Mouse (Mus musculus) lung, embryonic 16.5 days (tissue): ENCODE results near the gene Irf4. TPM values are rescaled to one million over a fixed set of nuclear protein-coding genes. Genes with fewer than 3 reads are reported as not detected.

Source experiments
- ATAC-seq: fragments of 200-750 bp; cut with Nextera tagmentation; 2 replicates; pipeline ENCODE4 v1.8.0; 2017; ENCODE audit warnings: low read depth, mild to moderate bottlenecking, moderate library complexity
- H3K27ac ChIP-seq: fragments of 300-500 bp; sonication (generic); 2 replicates; pipeline ENCODE4 v1.5.1; 2014; ENCODE audit warnings: mild to moderate bottlenecking, control low read depth, low read length
- H3K27me3 ChIP-seq: fragments of 300-500 bp; sonication (generic); 2 replicates; pipeline ENCODE4 v1.6.1; 2014; ENCODE audit warnings: low read depth, low read length, mixed read lengths; ENCODE audit not compliant: control insufficient read depth, insufficient read depth
- H3K36me3 ChIP-seq: fragments of 300-500 bp; sonication (generic); 2 replicates; pipeline ENCODE4 v1.6.1; 2014; ENCODE audit warnings: low read length; ENCODE audit not compliant: control insufficient read depth, insufficient read depth
- H3K4me1 ChIP-seq: fragments of 300-500 bp; sonication (generic); replicated peaks from 2 replicates; pipeline ENCODE4 v1.6.1; 2014; ENCODE audit warnings: low read length, mixed read lengths; ENCODE audit not compliant: control insufficient read depth, insufficient read depth
- H3K4me2 ChIP-seq: fragments of 300-500 bp; sonication (generic); 2 replicates; pipeline ENCODE4 v1.6.1; 2014; ENCODE audit warnings: low read depth, low read length, control low read depth
- H3K4me3 ChIP-seq: fragments of 300-500 bp; sonication (generic); 2 replicates; pipeline ENCODE4 v1.5.1; 2014; ENCODE audit warnings: mild to moderate bottlenecking, low read length, control low read depth
- H3K9ac ChIP-seq: fragments of 300-500 bp; sonication (generic); 2 replicates; pipeline ENCODE4 v1.6.1; 2014; ENCODE audit warnings: low read length, control low read depth
- H3K9me3 ChIP-seq: fragments of 300-500 bp; sonication (generic); 2 replicates; pipeline ENCODE4 v1.6.1; 2016; ENCODE audit warnings: low read length; ENCODE audit not compliant: control insufficient read depth
- WGBS: fragments of 180-500 bp; shearing (Covaris S2); extraction: QIAGEN DNeasy Blood & Tissue Kit; methylation state at CpG from one replicate; pipeline ENCODE4 v1.1.7; 2014; 5-methylcytosine and 5-hydroxymethylcytosine counted together
- polyA plus RNA-seq: library from polyadenylated mRNA; unstranded; fragments of >200 nt; fragmentation: Nextera tagmentation; extraction: Ambion mirVana; gene quantifications from 2 replicates; pipeline ENCODE4 v1.2.1, GENCODE M21; 2015

Gene Irf4
- polyA plus RNA-seq, 1 experiment from 2014 or later: 0.10 TPM

GRCm38 (mm10) chr13:30795960-30796359 lies 46.9 kb downstream of the Irf4 start:
- WGBS: 74% methylated on average over 4 of the region's 4 CpGs
- ATAC-seq: no peak
- Histone ChIP-seq H3K9me3 (no peaks in the 10 kb centered on the region), H3K36me3 (no peaks in the 10 kb centered on the region), H3K27me3 (no peaks in the 10 kb centered on the region), H3K4me1 (no peaks in the 10 kb centered on the region), H3K4me3 (no peak overlapping the region), H3K27ac (no peak overlapping the region), H3K4me2 (no peak overlapping the region), H3K9ac (no peak overlapping the region)

DNA sequence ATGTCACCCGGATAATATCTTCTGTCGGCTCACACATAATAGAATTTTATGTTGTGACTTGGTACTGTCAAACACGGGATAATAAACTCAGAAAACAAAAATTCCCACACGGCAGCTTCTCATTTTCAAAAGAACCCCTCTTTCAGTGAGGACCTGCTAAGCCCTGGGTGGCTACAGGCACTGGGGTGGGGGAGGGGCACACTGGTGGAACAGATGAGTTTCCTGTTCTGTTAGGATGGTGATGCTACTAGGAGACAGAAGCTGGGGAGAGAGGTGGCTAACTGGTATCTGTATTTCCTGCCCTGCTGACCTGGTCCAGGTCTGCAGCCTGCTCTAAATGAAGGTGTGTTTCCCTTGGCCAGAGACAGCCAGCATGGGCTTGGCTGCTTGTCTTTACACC lies 52.9 kb downstream of the Irf4 start:
- Histone ChIP-seq H3K27ac (no peak overlapping the region), H3K36me3 (no peaks in the 10 kb centered on the region), H3K4me3 (no peak overlapping the region), H3K9ac (no peak overlapping the region), H3K4me1 (no peaks in the 10 kb centered on the region), H3K9me3 (no peaks in the 10 kb centered on the region), H3K27me3 (no peaks in the 10 kb centered on the region), H3K4me2 (no peak overlapping the region)
- WGBS: 67% methylated on average over 4 of the region's 4 CpGs
- ATAC-seq: no peak

DNA sequence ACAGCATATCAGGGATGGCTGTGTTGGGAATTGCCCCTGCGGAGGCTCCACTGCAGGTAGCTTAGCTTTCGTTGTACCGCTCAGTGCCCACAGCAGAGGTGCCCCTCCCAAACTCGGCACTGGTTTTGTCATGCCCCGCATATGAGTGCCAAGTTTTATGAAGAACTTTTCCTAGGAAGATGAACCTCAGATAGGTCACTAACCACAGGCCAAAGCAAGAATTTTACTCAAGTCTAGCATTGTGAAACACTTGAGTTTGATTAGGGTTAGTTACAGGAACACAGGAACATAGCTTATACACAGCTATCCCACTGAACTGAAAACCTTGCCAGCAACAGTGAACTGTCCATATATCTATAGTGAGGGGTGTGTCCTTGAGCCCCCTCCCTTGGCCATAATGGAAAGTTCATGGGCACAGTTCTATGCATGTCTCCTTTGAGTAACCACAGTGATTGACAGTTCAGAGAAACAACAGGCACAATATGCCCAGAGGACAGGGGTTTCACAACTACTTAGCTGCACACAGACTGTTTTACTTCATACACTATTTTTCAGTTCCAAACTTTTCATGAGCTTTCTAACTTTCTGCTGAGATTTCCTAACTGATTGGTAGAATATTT lies 53.4 kb downstream of the Irf4 start:
- H3K27me3 ChIP-seq: no peaks in the 10 kb centered on the region
- H3K9me3 ChIP-seq: no peaks in the 10 kb centered on the region
- H3K4me3 ChIP-seq: no peak overlapping the region
- H3K27ac ChIP-seq: no peak overlapping the region
- no peak overlapping the region for H3K9ac ChIP-seq
- 84% methylated on average over 5 of the region's 5 CpGs for WGBS
- no peaks in the 10 kb centered on the region for H3K36me3 ChIP-seq
- H3K4me1 ChIP-seq: no peaks in the 10 kb centered on the region
- H3K4me2 ChIP-seq: no peak overlapping the region
- ATAC-seq: no peak

GRCm38 (mm10) chr13:30809240-30809639 lies 60.2 kb downstream of the Irf4 start:
- Histone ChIP-seq H3K4me3 (no peak overlapping the region), H3K4me2 (no peak overlapping the region), H3K27ac (no peak overlapping the region), H3K9ac (no peak overlapping the region), H3K27me3 (no peaks in the 10 kb centered on the region), H3K4me1 (no peaks in the 10 kb centered on the region), H3K36me3 (peaks cover 2% of the 10 kb centered on the region; the same call in 1 of the 2 replicates), H3K9me3 (no peaks in the 10 kb centered on the region)
- WGBS: 89% methylated on average over 7 of the region's 7 CpGs
- no peak for ATAC-seq

DNA sequence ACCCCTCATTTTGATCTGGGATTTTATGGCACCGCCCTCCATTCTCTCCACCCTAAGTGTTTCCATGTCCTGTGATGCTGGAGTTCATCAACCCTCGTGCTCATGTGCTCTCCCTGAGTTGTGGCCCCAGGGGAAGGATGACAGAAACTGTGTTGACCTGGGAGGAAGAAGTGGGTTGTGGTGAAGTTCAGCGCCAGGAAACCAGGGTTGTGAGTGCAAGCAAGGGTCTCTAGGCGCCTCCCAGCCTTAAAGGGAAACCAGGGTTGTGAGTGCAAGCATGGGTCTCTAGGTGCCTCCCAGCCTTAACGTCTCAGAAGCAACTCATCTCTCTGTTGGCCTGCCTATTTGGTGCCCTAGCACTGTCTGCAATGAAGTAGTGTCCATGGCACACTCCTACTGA lies 64.4 kb downstream of the Irf4 start:
- H3K36me3 ChIP-seq: peaks cover 2% of the 10 kb centered on the region
- 86% methylated on average over 5 of the region's 5 CpGs for WGBS
- H3K27ac ChIP-seq: no peak overlapping the region
- ATAC-seq: no peak
- H3K9me3 ChIP-seq: no peaks in the 10 kb centered on the region
- no peak overlapping the region for H3K9ac ChIP-seq
- no peaks in the 10 kb centered on the region for H3K4me1 ChIP-seq
- no peaks in the 10 kb centered on the region for H3K27me3 ChIP-seq
- no peak overlapping the region for H3K4me2 ChIP-seq
- H3K4me3 ChIP-seq: no peak overlapping the region

DNA sequence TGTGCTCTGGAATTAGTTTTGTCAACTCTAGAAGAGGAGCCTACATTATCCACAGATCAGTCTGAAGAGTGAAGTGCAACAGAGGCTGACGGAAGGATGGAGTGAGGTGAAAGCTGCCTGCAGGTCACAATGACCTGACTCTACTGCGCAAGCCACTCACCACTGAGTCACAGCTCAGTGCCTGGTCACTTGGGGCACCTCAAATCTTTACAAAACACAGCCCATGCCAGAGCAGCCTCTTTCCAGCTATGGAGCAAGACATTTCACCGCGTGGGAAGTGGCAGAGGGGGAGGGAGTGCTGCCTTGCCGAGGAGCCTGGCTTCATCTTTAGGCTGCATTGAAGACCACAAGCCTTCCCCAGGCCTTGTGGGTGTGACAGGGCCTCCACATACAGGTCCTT lies 65.2 kb downstream of the Irf4 start:
- no peak for ATAC-seq
- H3K36me3 ChIP-seq: peaks cover 6% of the 10 kb centered on the region
- H3K4me2 ChIP-seq: no peak overlapping the region
- 78% methylated on average over 5 of the region's 5 CpGs for WGBS
- no peaks in the 10 kb centered on the region for H3K27me3 ChIP-seq
- no peaks in the 10 kb centered on the region for H3K9me3 ChIP-seq
- no peaks in the 10 kb centered on the region for H3K4me1 ChIP-seq
- no peak overlapping the region for H3K9ac ChIP-seq
- no peak overlapping the region for H3K4me3 ChIP-seq
- H3K27ac ChIP-seq: no peak overlapping the region

Other genes starting within 250 kb of the Irf4 start
- 196 and 205 TPM in 2 replicates for gene Uqcrfs1, start 203.9 kb upstream of the Irf4 start, polyA plus RNA-seq
- 23.1 and 23.6 TPM in 2 replicates for gene Dusp22, start 89.2 kb upstream of the Irf4 start, polyA plus RNA-seq
- not detected in 2 replicates for gene Hus1b, start 198.5 kb downstream of the Irf4 start, polyA plus RNA-seq
- gene Exoc2, start 224.9 kb downstream of the Irf4 start, polyA plus RNA-seq: 34.8 and 37.1 TPM in 2 replicates
- 0.11 and 0.21 TPM in 2 replicates for gene Gm5447, start 225.0 kb downstream of the Irf4 start, polyA plus RNA-seq